Mouse (Mus musculus) fibroblast of lung, adult 2 months (primary cell): ENCODE measurements around the gene Nfkb1.

Experiments used
- DNase-seq: peaks from one replicate; pipeline ENCODE4 v3.0.0-alpha.2; 2011; ENCODE audit warnings: low read depth

Nfkb1 gene

DNA sequence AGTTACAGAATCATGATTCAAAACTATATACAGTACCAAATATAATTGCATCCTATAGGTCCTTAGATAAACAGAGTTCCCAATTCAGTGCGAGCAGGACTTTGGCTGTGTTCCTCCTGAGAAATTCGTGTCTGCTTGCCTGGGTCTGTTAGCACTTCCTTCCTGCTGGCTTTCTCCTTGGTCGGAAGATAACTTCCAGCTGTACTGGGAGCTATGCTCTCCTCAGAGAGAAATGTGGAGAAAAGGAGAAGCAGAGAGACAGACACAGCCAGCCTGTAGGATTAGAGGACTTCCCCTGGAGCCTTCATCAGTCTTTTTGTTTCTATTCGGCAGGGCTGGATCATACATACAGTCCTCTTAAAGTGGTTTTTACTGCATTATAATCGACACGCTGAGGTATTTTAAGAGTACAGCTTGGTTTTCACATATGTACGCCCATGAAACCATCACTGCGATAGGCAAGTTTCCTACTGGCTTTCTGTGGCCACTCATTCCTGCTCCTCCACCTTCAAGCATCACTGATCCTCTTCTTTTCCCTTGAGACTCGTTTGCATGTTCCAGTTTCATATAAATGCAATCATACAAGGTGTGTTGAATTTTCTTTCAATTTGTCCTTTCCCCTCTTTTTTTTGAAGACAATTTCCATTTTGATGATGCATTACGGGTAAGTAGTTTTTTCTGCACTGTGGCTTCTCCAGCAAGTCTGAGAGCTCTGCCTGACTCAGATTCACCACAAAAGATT lies 8.3 kb upstream of the Nfkb1 start:
- DNase-seq = no peak

DNA sequence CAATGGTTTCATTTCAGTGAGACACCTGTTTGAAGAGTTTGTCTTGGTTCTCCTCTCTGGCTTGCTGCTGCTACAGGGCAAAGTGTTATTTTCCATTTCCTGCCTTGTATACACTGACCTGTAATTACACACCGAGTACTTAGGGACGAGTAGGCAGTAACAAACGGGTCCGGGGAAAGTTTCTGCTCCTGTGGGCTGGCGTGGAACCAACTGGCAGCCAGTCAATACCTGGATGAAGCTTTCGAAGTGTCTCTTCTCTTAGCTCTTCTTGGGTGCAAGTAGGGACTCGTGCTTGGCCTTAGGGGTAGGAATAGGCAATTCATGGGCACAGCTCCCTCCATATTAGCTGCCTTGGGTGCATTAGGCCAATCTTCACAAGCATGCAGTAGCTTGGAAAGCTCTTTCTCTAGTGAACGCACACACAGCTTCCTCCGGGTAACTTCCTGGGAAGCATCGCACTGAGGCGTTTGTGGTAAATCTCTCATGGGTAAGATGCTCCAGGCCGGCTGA lies 7.2 kb upstream of the Nfkb1 start:
- DNase-seq = no peak

DNA sequence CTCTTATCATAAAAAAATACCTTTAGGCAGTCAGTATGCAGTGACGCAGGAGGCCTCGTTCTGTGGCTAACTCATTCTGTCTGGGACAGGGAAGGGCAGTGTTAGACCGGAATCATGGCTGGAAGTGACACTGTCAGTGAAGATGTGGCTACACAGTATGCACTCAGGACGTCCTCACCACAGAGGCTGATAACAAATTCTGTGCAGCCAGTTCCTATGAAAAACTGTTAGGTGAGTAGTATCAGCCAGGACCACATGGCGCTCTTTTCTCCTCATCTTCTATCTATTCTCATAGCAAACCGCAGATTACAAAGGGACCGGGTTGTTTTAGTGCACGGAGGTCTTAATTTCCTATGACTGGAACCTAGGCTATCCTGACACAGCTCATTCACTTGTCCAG lies 4.9 kb upstream of the Nfkb1 start:
- no peak for DNase-seq

DNA sequence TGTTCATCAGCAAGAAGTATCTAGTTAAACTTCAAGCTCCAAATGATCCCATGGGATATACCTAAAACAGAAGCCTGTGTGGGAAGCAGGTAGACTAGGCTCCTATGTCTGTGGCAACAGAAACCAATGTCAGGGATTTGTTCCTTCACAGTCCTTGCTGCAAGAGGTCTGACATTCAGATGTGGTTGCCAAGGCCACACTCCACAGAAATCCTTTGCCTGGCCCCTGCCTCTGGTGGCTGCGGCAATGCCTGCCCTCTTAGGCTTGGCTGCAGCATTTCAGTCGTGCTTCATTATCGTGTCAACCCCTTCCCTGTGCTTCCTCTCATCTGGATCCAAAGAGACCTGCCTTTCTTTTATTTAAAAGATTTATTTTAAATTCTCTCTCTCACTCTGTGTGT lies 1.7 kb upstream of the Nfkb1 start:
- no peak for DNase-seq

DNA sequence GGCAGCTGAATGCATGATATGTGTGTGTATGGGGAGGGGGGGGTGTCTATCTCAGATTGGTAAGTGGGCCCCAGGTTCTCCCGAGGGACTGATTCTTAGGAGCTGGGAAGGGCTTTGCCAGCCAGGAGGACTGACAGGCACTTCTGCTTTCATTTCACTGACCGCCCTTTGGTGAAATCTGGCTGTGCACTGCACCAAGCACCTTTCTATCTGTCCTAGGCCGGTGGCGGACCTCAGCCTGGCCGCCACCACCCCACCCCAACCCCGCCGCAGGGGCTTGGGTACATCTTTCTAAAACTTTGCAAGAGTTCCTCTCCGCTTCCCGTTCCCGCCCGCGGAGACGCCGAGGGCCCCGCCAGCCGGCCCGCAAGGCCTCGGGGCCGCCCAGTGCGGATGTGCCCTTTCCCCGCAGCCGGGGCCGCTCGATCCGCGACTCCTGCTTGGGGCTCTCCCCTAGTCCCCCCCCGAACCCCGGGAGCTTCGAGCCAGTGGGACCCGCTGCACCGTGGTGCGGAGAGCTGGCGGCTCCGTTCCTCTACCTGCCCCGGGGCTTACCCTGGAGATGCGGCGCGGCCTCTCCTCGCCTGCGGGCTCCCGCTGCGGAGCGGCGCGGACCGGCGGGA lies 668 bp downstream of the Nfkb1 start:
- DNase-seq = no peak

DNA sequence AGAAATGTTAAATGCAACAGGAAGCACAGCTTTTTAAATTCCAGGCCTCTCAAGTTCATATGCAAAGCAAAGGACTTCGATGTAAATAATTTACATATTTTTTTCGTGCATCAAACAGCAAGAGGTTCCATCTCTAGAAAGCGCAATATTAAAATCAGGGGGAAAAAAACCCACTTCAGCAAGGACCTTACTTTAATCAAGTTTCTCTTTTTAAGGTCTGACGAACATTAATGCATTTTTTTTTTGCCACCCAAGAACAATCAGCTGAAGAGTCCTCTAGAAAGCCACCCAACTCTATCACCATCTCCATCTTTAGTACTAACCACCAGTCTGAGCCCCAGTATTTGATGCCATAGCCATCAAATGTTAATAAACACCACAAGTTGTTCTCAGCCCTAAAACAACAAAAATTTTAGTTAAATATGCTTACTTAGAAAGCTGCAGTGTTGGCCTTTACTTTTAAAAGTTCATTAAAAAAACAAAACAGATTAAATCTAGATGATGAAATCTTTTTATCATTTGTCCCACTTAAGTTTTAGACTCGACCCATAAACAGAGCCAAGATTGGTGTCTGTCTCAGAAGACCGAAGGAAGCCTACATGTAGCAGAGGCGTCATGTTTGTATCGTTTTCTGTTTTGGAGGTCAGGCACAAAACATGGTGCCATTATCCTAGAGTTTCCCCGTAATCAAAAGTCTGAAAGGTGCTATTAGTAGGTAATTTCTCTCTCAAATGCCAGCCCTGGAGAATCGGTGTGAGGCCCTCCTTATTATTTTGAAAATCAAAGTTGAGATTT lies 1.4 kb downstream of the Nfkb1 start:
- no peak for DNase-seq

DNA sequence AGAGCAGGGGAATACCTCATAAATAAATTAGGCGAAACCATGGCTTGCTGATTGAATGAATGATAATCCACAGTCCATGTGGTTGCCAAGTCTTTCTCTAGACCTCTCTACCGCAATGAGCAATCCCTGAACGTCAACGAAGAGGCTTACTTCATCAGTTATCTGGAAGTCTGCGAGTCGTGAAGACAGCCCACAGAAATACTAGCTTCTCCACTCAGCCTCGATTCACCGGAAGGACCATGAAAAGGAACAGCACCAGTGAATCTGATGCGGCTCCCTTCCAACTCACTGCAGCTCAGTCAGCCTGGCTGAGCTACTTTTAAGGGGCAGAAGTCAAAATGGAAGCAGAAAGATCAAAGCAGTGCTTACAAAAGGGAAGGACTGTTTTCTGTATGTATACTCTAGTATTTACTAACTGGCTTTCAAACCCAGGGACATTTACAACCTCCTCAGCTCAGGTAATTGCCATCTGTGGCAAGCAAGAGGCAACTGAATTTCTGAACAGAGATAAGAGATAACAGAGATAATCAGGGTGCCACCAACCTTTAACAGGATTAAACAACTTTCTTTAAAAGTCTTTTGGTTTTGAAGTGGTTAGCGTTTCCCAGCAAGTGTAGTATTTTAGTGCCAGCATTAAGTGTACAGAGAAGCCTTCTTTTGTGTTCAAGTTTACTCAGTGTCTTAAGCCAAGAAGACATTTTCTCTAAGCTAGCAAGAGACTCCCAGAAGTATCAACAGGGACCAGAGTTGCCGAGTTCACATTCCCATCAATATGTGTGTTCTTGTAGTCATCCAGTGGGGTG lies 2.2 kb downstream of the Nfkb1 start:
- DNase-seq = no peak

DNA sequence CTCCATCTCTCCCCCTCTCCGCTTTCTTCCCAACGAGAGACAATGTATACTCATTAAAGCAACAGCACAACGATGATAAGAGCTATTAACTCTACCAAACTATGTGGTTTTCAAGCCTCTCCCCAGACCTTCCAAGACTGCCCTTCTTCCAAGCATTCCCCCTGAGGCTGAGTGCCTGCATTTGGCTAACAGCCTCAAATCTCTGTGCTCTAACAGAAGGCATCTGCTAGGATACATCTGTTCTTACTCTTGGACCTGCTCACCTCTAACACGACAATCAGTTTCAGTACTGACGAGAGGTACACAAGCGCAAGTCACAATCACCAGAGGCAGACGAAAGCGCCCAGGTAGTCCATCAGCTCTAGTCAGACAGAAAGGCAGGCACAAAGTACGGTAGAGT lies 3.4 kb downstream of the Nfkb1 start:
- DNase-seq = no peak

DNA sequence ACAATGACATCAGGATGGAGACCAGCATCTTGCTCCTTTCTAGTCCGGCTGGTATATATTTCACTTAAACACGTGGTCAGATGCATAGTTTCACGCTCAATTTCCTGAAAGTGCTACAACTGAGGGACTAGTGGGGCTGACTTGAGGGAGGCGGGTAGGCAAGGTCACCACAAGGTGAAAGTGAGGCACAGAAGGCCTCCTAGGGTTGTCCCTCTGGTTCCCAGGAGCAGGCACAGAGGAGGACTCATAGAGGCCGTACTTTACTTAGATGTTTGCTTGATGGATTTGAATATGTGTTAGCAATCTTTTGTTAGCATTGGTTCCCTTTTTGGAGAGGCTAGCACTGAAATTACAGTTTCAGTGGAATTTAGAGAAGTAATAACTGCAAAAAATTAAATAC lies 4.9 kb downstream of the Nfkb1 start:
- DNase-seq = no peak

DNA sequence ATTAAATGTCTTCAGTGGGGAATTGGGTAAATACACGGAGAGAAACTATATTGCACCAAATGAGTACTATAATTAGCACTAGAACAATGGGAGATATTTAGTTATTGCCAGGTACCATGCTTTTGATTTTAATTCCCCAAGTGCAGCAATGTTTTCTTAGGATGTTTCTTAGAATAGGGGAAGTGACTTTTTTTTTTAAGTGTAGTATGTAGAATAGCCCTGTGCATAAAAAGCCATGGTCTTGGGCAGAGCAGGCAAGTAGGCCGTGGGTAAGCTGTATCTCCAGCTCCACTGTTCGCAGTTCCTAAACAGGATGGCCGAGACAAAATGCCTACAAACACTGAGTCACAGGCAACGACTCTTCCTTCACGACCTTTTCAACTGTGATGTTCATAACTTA lies 8.1 kb downstream of the Nfkb1 start:
- DNase-seq = no peak

DNA sequence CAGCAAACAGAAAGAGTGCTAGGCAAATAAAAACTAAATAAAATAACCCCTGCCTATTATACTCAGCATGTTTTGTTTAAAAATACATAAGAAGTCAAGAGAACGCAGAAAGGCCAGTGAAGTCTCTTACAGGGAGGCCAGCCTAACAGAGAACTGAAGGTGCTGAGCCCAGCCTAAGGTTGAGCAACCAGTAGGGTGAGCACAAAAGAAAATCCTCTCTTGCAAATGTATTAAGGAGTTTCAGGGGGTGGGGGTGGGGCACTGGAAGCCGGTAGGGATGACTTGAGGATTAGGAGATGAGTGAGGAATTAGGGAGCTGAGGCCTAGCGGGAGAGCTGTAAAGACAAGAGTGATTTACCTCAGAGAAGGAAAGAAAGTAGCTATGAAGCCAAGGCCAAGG lies 9.1 kb downstream of the Nfkb1 start:
- no peak for DNase-seq

DNA sequence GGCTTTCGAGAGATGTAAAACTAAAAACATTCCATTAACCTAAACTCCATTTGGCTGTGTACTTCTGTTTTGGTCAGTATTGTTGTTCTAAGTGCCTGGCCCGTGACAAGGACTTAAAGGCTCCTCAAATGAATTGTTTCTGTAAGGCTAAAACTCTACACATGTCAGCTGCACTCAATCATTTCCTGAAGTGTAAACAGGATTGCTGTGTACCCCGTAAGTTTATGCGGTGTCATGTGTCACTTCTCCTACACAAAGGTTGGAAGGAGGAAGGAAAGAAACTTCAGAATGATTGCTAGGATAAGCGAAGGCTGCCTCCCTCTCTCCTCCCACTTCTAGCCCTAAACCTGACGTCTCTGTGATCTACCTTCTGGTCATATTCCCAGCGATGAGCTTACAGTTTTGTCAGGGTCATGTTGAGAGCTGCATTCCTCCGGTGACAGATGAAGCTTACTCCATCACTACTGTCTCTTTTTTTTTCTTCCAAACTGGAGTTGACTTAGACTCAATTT lies 10.0 kb downstream of the Nfkb1 start:
- no peak for DNase-seq

DNA sequence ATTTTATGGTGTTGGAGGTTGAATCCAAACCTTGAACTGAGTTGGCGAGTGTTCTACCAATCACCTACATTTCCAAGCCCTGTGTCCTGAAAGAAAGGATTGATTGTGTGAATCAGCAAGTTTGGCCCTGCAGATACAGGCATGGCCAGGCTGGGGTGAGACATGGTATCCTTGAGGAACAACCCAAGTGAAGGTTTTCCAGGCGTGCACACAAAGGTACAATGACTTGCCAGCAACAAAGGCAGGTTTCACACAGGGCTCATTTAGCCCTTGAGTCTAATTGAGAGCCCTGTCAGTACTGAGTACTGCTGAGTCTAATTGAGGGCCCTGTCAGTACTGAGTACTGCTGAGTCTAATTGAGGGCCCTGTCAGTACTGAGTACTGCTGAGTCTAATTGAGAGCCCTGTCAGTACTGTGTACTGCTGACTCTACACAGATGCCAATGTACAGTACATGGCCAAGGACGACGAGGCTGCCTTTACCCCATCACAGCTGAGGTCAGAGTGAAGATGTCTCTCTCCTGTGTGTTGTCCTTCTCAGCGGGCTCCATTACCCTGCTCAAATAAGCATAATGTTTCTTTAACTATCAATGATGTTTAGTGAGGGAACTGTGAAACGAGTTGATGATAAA lies 11.0 kb downstream of the Nfkb1 start:
- no peak for DNase-seq

DNA sequence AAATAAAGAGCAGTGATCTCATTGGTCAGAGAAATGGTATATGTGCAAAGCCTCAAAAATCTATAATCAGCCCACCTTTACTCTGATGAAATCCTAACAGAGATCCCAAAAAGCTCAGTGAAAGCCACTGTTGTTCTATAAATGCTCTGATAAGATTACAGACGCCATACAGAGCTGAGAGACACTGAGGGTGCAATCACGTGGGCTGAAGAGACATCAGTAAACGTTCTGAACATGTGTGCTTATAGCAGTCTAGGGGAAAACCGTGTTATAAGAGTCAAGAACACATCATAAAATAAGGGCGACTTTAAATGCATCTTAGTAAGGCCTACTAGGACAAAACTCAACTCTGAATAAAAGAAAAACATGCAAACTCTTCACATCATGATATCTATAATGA lies 14.3 kb downstream of the Nfkb1 start:
- no peak for DNase-seq

DNA sequence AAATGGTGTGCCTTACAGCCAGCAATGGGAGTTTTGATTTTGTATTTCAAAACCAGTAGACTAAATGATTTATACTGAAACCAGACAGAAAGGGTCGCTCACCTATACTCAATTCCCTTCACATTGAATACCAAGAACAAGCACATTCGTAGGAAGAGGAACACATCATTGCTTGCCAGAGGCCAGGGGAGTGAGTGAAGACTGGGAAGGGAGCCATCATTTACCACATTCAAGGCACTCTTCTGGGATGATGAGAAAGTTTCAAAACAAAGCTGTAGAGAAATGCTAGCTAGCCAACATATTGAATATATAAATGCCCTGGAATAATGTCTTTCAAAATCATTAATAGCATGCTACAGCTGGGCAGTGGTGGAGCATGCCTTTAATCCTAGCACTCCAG lies 15.0 kb downstream of the Nfkb1 start:
- no peak for DNase-seq

DNA sequence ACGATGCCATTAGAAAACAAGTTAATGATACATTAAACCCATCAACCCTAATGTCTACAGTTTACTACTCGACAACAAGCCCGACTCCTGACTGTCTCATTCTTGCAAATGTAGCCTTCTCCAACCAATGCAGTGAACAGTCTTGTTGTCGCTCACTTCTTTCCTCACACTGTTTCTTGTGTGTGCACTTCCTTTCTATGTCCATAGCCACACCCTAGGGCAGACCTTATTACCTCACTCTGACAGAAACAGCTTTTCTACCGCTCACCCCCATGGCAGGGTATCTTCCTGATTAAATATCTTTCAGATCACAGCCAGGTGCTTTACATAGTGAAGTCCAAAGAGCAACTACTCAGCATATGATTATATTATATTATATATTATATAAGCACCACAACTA lies 15.9 kb downstream of the Nfkb1 start:
- DNase-seq = no peak

DNA sequence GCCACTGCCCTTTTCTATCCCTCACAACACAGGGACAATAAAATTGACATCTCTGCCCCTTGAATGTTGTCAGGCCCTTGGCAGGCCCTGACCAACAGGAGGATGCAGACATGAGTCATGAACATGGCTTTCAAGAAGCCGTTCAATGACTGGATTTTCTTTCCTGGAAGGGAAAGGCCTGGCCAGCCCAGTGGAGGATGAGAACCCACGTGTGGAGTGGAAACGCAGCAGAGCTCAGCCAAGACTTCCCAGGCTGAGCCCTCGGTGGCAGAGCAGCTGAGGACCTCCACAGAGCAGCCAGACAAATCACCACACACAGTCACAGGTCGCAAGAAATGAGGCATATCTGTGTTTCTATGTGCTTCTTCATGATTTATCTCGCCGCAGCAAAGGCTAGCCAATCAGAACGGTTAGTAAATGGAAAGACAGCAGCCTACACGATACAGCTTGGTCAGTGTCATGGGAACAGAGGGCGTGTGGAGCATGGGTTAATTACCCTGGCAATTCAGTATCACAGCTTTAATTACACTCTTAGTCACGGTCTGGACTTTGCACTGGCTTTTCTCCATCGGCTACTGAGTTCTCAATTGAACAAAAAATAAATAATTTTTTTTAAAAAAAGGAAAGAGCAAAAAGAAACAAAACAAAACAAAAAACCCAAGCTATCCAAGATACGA lies 16.5 kb downstream of the Nfkb1 start:
- DNase-seq = no peak

DNA sequence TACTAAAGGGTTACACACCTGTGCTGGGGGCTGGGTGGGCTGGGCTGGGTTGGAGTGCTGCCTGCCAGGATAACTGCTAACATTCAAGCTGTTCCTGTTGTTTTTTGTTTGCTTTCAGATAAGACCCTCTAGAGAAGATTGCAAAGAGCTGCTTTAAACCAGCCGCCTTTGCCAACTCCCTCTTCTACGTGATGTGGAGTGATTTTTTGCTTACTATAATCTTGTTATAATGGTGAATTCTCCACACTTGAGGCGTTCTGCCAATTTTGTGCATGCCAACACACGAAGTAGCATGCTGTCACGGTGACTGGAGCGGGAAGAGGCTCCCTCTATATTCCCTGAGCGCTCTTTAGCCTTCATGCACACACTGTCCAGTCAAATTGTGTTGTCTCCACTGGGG lies 17.7 kb downstream of the Nfkb1 start:
- DNase-seq = no peak

DNA sequence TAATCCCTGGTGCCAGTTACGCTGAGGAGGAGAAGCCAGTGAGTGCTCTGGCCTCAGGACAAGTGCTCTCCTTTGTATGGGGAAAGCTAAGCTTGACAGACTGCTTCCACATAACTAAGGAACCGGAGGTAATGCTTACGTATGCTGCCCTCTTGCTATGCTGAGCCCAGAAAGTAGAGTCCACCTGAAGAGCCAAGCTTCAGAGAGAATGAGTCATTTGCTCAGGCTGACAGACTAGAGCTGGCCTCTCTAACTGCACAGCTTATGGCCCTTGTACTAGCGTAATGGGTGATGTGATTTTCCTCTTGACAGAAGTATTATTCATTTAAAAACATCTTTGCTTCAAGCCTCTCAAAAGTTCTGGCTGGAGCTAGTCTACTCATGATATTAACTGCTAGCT lies 18.3 kb downstream of the Nfkb1 start:
- no peak for DNase-seq

DNA sequence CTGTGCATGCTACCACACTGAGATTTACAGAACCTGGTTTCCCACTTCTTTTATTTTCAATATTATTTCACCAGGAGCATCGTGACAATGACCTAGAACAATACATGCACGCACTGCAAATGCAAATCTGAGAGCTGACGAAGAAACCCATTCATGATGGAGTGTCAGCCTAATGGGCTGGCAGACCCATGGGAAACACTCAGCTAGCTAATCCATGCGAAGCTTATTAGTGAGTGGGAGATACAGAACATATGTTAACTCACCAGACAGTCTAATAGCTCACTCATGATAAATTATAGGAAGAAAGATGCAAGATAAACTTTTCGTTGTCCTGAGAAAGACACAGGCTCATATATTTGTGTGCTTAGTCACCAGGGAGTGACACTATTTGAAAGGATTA lies 19.2 kb downstream of the Nfkb1 start:
- no peak for DNase-seq

DNA sequence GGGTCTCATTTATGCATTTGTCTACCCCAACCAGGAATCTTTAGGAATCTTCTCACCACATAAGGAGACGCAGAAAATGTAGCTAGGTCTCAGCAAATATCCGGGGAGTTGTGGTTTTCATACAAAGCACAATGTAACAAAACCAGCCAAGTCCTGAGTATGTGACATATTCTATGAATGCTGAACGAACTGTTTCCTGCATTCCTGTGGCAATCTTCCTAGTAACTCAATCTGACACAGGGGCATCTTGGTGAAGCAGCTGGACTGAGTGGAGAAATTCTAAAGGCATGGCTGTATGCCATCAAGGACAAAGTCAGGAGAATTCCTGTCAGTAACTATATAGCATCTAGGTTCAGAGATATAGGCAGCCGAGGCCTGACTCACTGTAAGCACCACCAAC lies 20.5 kb downstream of the Nfkb1 start:
- DNase-seq = no peak
